Mouse (Mus musculus): ENCODE data around the gene Nfia.

Gene Nfia

GRCm38 (mm10) chr4:97814515-97814914 lies 42.0 kb downstream of the Nfia start:
- no peak for DNase-seq (ENCODE audit: extremely low spot score)

GRCm38 (mm10) chr4:97816001-97816400 lies 43.5 kb downstream of the Nfia start:
- DNase-seq (ENCODE audit: extremely low spot score), result no peak

GRCm38 (mm10) chr4:97816753-97817152 lies 44.2 kb downstream of the Nfia start:
- DNase-seq (ENCODE audit: extremely low spot score), result no peak

GRCm38 (mm10) chr4:97817741-97818140 lies 45.2 kb downstream of the Nfia start:
- no peak for DNase-seq (ENCODE audit: extremely low spot score)

GRCm38 (mm10) chr4:97818498-97818897 lies 46.0 kb downstream of the Nfia start:
- no peak for DNase-seq (ENCODE audit: extremely low spot score)

- no peak for DNase-seq (ENCODE audit: extremely low spot score)
Observed at GRCm38 (mm10) chr4:97819101-97819500, 46.6 kb downstream of the Nfia start.

- DNase-seq (ENCODE audit: extremely low spot score), result no peak
Observed at GRCm38 (mm10) chr4:97820474-97821259, 48.1 kb downstream of the Nfia start.

GRCm38 (mm10) chr4:97821556-97822251 lies 49.2 kb downstream of the Nfia start:
- no peak for DNase-seq (ENCODE audit: extremely low spot score)

- DNase-seq (ENCODE audit: extremely low spot score), result no peak
Observed at GRCm38 (mm10) chr4:97823512-97823911, 51.0 kb downstream of the Nfia start.

GRCm38 (mm10) chr4:97824451-97824850 lies 51.9 kb downstream of the Nfia start:
- no peak for DNase-seq (ENCODE audit: extremely low spot score)

- no peak for DNase-seq (ENCODE audit: extremely low spot score)
Observed at GRCm38 (mm10) chr4:97825432-97825831, 52.9 kb downstream of the Nfia start.

GRCm38 (mm10) chr4:97825841-97826240 lies 53.3 kb downstream of the Nfia start:
- DNase-seq (ENCODE audit: extremely low spot score), result no peak

- DNase-seq (ENCODE audit: extremely low spot score), result no peak
Observed at GRCm38 (mm10) chr4:97827115-97827514, 54.6 kb downstream of the Nfia start.

- DNase-seq (ENCODE audit: extremely low spot score), result no peak
Observed at GRCm38 (mm10) chr4:97828579-97828978, 56.0 kb downstream of the Nfia start.

- DNase-seq (ENCODE audit: extremely low spot score), result no peak
Observed at GRCm38 (mm10) chr4:97829336-97830050, 57.0 kb downstream of the Nfia start.

GRCm38 (mm10) chr4:97830051-97830853 lies 57.7 kb downstream of the Nfia start:
- DNase-seq (ENCODE audit: extremely low spot score), result no peak

- no peak for DNase-seq (ENCODE audit: extremely low spot score)
Observed at GRCm38 (mm10) chr4:97830935-97831608, 58.5 kb downstream of the Nfia start.

- DNase-seq (ENCODE audit: extremely low spot score), result no peak
Observed at GRCm38 (mm10) chr4:97831611-97832278, 59.2 kb downstream of the Nfia start.

- no peak for DNase-seq (ENCODE audit: extremely low spot score)
Observed at GRCm38 (mm10) chr4:97832279-97832640, 59.7 kb downstream of the Nfia start.

GRCm38 (mm10) chr4:97836812-97837211 lies 64.3 kb downstream of the Nfia start:
- DNase-seq (ENCODE audit: extremely low spot score), result no peak

- DNase-seq (ENCODE audit: extremely low spot score), result no peak
Observed at GRCm38 (mm10) chr4:97837724-97838123, 65.2 kb downstream of the Nfia start.
